Mouse (Mus musculus) neural tube, embryonic 13.5 days (tissue): ENCODE data around the gene Sap30bp. TPM values are rescaled to one million over a fixed set of nuclear protein-coding genes. Genes with fewer than 3 reads are reported as not detected.
A peak's percentile ranks its signal among the peaks of the same experiment; 100 is the strongest.

Experiments used
- ATAC-seq: fragments of 200-750 bp; cut with Nextera tagmentation; 2 replicates; pipeline ENCODE4 v1.8.0; 2017; ENCODE audit warnings: low read depth, mild to moderate bottlenecking, moderate TSS enrichment, moderate library complexity
- H3K27ac ChIP-seq: fragments of 300-500 bp; sonication (generic); replicated peaks from 2 replicates; pipeline ENCODE4 v1.5.1; 2015; ENCODE audit warnings: moderate library complexity, mild to moderate bottlenecking, inconsistent platforms
- H3K27me3 ChIP-seq: fragments of 300-500 bp; sonication (generic); 2 replicates; pipeline ENCODE4 v1.6.1; 2015; ENCODE audit warnings: mild to moderate bottlenecking, inconsistent platforms
- H3K36me3 ChIP-seq: fragments of 300-500 bp; sonication (generic); 2 replicates; pipeline ENCODE4 v1.6.1; 2015; ENCODE audit warnings: mild to moderate bottlenecking, inconsistent platforms
- H3K4me1 ChIP-seq: fragments of 300-500 bp; sonication (generic); replicated peaks from 2 replicates; pipeline ENCODE4 v1.6.1; 2015; ENCODE audit warnings: inconsistent platforms
- H3K4me2 ChIP-seq: fragments of 300-500 bp; sonication (generic); 2 replicates; pipeline ENCODE4 v1.6.1; 2015; ENCODE audit warnings: inconsistent platforms, mild to moderate bottlenecking, moderate library complexity
- H3K4me3 ChIP-seq: fragments of 300-500 bp; sonication (generic); 2 replicates; pipeline ENCODE4 v1.5.1; 2015; ENCODE audit warnings: mild to moderate bottlenecking, inconsistent platforms
- H3K9ac ChIP-seq: fragments of 300-500 bp; sonication (generic); 2 replicates; pipeline ENCODE4 v1.6.1; 2015; ENCODE audit warnings: moderate library complexity, mild to moderate bottlenecking, inconsistent platforms
- H3K9me3 ChIP-seq: fragments of 300-500 bp; sonication (generic); 2 replicates; pipeline ENCODE4 v1.6.1; 2016; ENCODE audit warnings: inconsistent platforms
- WGBS: fragments of 180-500 bp; shearing (Covaris S2); methylation state at CpG from one replicate; pipeline ENCODE4 v1.1.7; 2015; 5-methylcytosine and 5-hydroxymethylcytosine counted together
- polyA plus RNA-seq: library from polyadenylated mRNA; unstranded; fragments of >200 nt; fragmentation: Nextera tagmentation; extraction: Ambion mirVana; gene quantifications from 2 replicates; pipeline ENCODE4 v1.2.1, GENCODE M21; 2015

Sap30bp gene
- 57.7 and 59.4 TPM in 2 replicates for polyA plus RNA-seq

DNA sequence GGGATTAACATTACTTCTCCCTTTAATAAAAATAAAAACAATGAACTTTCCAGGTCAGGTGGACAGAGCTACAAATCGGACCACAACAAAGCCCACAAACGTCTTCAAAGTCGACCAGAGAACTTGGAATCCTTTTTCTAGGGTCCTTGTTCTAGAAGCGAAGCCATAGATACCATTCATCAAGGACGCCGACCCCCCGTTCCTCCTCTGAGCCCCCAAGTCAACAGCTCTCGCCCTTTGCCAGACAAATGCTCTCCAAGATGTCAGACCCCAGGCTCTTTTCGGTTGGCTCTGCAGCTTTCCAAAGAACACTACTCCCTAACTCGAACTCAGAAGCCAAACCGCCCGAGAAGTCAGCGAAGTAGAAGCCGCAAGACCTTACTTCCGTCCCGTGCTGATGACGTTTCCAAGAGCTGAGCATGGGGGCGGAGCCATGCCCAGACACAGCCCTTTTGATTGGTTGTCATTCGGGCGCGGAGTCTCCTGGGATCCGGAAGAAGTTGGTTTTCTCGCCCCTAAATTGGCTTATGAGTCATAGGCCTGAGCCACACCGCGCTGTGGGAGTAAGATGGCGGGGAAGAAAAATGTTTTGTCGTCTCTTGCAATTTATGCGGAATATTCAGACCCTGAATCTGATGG, at the start of gene Sap30bp, which contains the start of gene Recql5:
TSS of gene Sap30bp (plus strand) at position 175 of the 639 bp plus-strand sequence.
TSS of gene Recql5 (minus strand) at position 370 of the 639 bp plus-strand sequence.
- Histone ChIP-seq H3K4me1 (peaks cover 39% of the 10 kb centered on the region), H3K4me3 (peak within 1 kb of the TSS; percentile 93), H3K27ac (peak within 1 kb of the TSS; percentile 76), H3K36me3 (peaks cover 47% of the 10 kb centered on the region), H3K9ac (peak within 1 kb of the TSS; percentile 86), H3K27me3 (no peaks in the 10 kb centered on the region), H3K9me3 (no peaks in the 10 kb centered on the region), H3K4me2 (peak within 1 kb of the TSS; percentile 98)
- WGBS: under 1% methylated on average over 28 of the region's 28 CpGs
- ATAC-seq: peak; percentile 99

DNA sequence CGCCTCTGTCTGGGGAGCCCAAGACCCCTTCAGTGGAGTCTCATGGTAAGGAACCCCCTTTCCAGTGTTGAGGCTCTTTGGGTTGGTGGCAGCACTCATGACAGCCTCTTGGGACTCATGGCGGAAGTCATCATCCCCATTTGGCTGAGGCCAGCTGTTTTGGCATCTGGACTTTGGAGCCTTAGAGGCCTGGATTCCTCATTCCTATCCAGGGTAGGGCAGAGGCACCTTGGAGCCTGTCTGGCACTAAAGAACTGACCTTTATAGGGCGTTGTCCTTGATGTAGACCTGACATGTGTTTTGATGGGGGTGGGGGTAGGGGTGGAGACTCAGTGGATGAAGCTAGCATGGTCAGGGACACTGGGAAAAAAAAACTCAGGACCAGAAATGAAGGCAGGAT, 48.7 kb upstream of the Sap30bp start:
- H3K36me3 ChIP-seq: no peaks in the 10 kb centered on the region
- no peak overlapping the region for H3K27ac ChIP-seq
- WGBS: 90% methylated on average over 3 of the region's 3 CpGs

DNA sequence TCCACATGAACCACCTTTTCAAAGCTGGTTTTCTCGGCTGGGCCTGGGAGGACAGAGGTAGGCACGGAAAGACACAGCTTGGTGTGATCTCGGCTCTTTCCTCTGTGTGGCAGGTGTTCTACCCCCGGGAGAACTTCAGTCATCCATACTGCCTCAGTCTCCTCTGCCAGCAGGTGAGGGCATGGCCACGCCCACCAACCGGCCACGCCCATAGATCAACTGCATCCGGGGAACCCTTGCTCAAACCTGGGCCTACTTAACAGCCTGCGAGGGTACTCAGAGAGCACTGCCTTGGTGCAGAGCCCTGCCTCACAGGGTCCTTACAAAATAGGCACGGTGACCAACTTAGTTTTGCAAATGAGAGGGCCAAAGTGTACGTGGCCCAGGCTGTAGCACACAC, 47.8 kb upstream of the Sap30bp start:
- H3K27me3 ChIP-seq: peaks cover 30% of the 10 kb centered on the region
- no peak overlapping the region for H3K9ac ChIP-seq
- no peaks in the 10 kb centered on the region for H3K9me3 ChIP-seq
- ATAC-seq: no peak
- H3K4me3 ChIP-seq: no peak overlapping the region
- H3K36me3 ChIP-seq: no peaks in the 10 kb centered on the region
- peaks cover 8% of the 10 kb centered on the region for H3K4me1 ChIP-seq
- no peak overlapping the region for H3K27ac ChIP-seq
- 75% methylated on average over 11 of the region's 11 CpGs for WGBS
- H3K4me2 ChIP-seq: no peak overlapping the region

More for the DNA sequence above, 48.7 kb upstream of the Sap30bp start:
- Histone ChIP-seq H3K4me1 (peaks cover 8% of the 10 kb centered on the region), H3K27me3 (peaks cover 30% of the 10 kb centered on the region), H3K9me3 (no peaks in the 10 kb centered on the region), H3K4me3 (no peak overlapping the region), H3K4me2 (no peak overlapping the region), H3K9ac (no peak overlapping the region)
- no peak for ATAC-seq

DNA sequence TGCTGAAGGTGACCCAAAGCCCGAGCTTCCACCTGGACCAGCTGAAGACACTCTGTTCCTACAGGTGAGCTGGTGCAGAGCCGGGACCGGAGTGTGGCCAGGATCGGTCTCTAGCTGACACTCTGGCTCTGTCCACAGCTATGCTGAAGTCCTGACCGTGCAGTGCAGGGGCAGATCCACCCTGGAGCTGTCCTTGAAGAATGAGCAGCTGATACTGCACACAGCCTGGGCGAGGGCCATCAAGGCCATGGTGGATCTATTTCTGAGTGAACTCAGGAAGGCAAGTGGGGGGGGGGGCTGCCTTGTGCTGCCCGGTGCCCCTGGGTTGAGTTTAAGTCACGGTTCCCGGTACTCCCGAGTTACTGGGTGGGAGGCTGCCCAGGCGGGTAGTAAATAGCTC, 46.6 kb upstream of the Sap30bp start:
- Histone ChIP-seq H3K27me3 (peaks cover 30% of the 10 kb centered on the region), H3K27ac (no peak overlapping the region), H3K4me2 (no peak overlapping the region), H3K9me3 (no peaks in the 10 kb centered on the region), H3K4me1 (peaks cover 8% of the 10 kb centered on the region), H3K4me3 (no peak overlapping the region), H3K9ac (no peak overlapping the region), H3K36me3 (no peaks in the 10 kb centered on the region)
- WGBS: 91% methylated on average over 11 of the region's 11 CpGs
- ATAC-seq: no peak

DNA sequence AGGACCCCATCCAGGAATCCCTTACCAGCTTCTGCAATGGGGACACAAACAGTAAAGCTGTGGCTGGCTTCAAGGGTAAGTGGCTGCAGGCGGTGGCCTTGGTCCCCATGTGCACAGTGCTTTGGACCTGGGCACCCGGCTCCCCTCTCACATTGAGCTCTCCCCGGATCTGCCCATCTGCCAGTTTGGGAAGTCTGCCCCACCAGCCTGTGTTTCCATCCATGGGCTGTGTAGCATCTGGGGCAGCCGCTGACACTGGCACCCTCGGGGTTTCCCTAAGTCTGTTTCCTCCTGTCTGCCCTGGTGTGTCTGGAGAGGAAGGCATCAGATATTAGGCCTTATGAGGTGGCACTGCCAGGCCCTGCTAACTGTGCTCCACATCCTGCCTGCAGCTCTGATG, 45.1 kb upstream of the Sap30bp start:
- Histone ChIP-seq H3K4me3 (no peak overlapping the region), H3K9ac (0 out of 2 replicates have a peak overlapping the region, but pooled peaks have one; percentile 22), H3K27me3 (peaks cover 15% of the 10 kb centered on the region), H3K9me3 (no peaks in the 10 kb centered on the region), H3K4me2 (no peak overlapping the region), H3K27ac (0 out of 2 replicates have a peak overlapping the region, but pooled peaks have one; percentile 13), H3K36me3 (peaks cover 9% of the 10 kb centered on the region; the same call in 1 of the 2 replicates), H3K4me1 (peaks cover 7% of the 10 kb centered on the region)
- no peak for ATAC-seq
- WGBS: 78% methylated on average over 5 of the region's 5 CpGs

DNA sequence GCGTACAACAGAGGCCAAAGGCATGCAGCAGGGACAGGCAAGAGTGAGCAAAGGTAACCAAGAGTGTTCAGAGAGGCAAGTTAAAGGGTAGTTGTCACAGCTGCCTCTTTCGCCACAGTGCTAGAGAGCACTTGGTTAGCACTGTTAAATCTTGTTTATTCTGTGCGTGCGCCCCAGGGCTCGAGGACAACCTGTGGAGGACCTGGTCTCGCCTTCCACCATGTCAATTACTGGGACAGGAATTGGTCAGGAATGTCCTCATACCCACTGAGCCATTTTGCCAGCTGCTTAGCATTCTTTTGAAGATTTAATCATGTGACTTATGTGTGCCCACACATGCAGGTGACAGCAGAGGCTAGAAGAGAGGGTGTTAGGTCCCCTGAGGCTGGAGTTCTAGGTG, 43.9 kb upstream of the Sap30bp start:
- Histone ChIP-seq H3K4me1 (no peaks in the 10 kb centered on the region), H3K36me3 (peaks cover 20% of the 10 kb centered on the region), H3K27me3 (peaks cover 4% of the 10 kb centered on the region), H3K4me2 (no peak overlapping the region), H3K27ac (no peak overlapping the region), H3K4me3 (no peak overlapping the region), H3K9me3 (no peaks in the 10 kb centered on the region), H3K9ac (no peak overlapping the region)
- ATAC-seq: no peak
- WGBS: 86% methylated on average over 6 of the region's 6 CpGs

DNA sequence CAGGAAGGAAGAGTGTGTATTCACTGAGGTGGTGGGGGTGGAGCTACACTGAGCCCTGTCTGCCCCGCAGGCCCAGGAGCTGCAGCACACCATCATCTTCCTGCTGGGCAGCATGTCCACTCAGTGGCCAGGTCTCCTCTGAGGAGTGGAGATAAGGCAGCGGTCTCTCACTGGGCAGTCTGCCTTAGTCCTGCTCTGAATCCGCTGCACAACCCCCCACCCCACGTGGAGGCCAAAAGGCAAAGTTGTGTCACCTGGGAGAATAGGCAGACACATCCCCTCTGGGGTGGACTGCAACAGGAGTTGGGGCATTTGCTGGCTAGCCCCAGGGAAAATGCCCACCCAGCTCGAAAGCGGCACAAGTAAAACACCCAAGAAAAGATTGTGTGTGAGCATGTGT, 40.9 kb upstream of the Sap30bp start:
- H3K4me3 ChIP-seq: no peak overlapping the region
- no peaks in the 10 kb centered on the region for H3K4me1 ChIP-seq
- H3K27me3 ChIP-seq: no peaks in the 10 kb centered on the region
- H3K27ac ChIP-seq: no peak overlapping the region
- peaks cover 49% of the 10 kb centered on the region for H3K36me3 ChIP-seq
- 64% methylated on average over 6 of the region's 6 CpGs for WGBS
- no peak for ATAC-seq
- no peaks in the 10 kb centered on the region for H3K9me3 ChIP-seq
- H3K9ac ChIP-seq: no peak overlapping the region
- H3K4me2 ChIP-seq: no peak overlapping the region

DNA sequence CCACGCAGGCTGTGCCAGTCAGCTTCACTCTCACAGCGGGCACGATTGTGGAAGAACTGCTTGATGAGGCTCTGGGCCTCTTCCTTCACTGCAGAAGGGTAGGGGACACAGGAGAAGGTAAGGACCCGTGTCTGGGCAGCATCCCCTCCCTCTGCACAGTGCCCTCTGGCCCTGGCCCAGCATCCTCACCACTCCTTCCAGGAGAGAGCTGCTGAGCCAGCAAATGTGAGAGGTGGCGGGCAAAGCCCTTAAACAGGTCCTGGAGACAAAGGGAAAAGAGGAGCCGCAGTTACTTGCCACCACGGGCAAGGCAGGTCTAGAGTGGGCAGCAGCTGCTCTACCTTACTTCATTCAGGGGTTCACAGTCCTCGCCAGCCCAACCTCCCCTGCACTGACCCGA, 40.0 kb upstream of the Sap30bp start:
- H3K27me3 ChIP-seq: no peaks in the 10 kb centered on the region
- no peaks in the 10 kb centered on the region for H3K4me1 ChIP-seq
- H3K36me3 ChIP-seq: peaks cover 54% of the 10 kb centered on the region
- no peak for ATAC-seq
- H3K4me2 ChIP-seq: no peak overlapping the region
- H3K4me3 ChIP-seq: no peak overlapping the region
- no peak overlapping the region for H3K9ac ChIP-seq
- WGBS: 84% methylated on average over 9 of the region's 9 CpGs
- H3K27ac ChIP-seq: no peak overlapping the region
- H3K9me3 ChIP-seq: no peaks in the 10 kb centered on the region

DNA sequence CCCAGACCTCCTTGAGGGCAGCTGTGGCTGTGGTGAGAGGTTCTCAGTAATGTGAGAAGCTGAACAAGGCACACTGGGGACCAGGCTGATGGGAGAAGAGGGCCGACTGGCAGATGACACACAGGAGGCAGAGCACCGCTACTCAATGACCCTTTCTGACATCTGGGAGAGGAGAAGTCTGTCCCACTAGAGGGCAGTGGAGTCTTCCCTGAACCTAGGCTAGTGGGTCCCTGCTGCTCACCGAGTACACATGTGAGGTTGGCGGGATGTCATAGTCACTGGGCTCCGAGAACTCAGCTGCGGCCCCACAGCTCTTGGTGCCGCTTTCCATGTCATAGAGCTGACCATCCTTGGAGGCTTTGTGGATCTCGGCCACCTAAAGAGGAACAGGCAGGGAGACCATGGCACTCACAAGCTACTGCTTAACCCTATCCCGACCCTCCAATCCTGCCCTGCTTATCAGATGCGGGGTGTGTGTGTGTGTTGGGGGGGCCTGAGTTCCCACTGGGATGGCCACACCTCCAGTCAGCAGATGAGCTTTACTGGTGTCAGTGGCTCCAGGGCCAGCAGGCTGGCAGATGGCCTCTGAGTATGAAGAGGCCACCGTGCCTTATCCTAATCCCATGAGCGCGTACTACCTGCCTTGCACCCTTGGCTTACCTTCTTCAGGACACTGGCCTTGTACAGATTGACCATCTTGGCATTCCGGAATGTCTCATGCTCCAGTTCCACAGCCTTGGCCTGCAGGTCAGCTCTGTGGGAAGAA, 38.1 kb upstream of the Sap30bp start:
- Histone ChIP-seq H3K4me2 (no peak overlapping the region), H3K9me3 (no peaks in the 10 kb centered on the region), H3K36me3 (peaks cover 54% of the 10 kb centered on the region), H3K9ac (no peak overlapping the region), H3K27me3 (no peaks in the 10 kb centered on the region), H3K4me3 (no peak overlapping the region), H3K4me1 (peaks cover 10% of the 10 kb centered on the region), H3K27ac (no peak overlapping the region)
- WGBS: 72% methylated on average over 14 of the region's 14 CpGs
- no peak for ATAC-seq

DNA sequence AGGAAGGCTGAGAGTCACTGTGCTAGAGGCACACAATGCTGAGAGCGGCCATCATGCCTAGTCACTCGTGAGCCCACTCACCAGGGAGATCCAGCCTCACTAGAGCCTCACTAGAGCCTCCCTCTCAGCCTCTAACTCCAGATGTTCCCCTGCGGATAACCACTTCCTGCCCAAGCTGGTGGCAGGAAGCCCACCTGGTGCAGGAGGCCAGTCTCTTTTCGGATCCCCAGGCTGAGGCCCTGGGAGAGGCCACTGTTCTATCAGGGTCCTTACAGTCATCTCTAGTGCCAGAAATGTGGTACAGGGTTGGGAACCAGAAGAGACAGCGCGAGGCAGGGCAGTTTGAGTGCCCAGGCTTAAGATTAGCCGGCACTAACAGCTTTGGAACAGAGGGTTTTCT, 34.6 kb upstream of the Sap30bp start:
- Histone ChIP-seq H3K4me1 (peaks cover 30% of the 10 kb centered on the region), H3K9ac (no peak overlapping the region), H3K4me3 (no peak overlapping the region), H3K27ac (no peak overlapping the region), H3K4me2 (no peak overlapping the region), H3K27me3 (no peaks in the 10 kb centered on the region), H3K9me3 (no peaks in the 10 kb centered on the region), H3K36me3 (peaks cover 41% of the 10 kb centered on the region)
- no peak for ATAC-seq
- 77% methylated on average over 7 of the region's 7 CpGs for WGBS

DNA sequence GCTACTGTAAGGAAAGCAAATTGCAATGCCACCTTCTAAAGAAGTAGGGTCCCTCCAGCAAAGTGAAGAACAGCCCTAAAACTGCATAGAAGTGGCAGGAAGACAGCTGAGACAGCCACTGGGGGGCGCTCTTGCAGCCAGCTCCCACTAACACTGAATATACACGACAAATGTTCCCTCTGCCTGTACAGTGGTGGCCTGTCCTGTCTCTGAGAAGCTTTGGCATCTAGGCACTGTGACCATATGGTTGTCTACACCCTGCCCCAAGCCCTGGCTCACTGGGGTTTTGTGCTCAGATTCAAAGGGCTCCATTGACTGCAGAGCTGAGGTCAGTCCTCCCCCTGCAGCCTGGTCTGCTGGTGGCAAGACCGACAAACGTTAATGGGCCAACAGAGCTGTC, 34.2 kb upstream of the Sap30bp start:
- no peak for ATAC-seq
- H3K4me3 ChIP-seq: no peak overlapping the region
- peaks cover 35% of the 10 kb centered on the region for H3K4me1 ChIP-seq
- peaks cover 36% of the 10 kb centered on the region for H3K36me3 ChIP-seq
- no peaks in the 10 kb centered on the region for H3K9me3 ChIP-seq
- H3K27me3 ChIP-seq: no peaks in the 10 kb centered on the region
- 13% methylated on average over 4 of the region's 4 CpGs for WGBS
- no peak overlapping the region for H3K27ac ChIP-seq
- no peak overlapping the region for H3K9ac ChIP-seq
- no peak overlapping the region for H3K4me2 ChIP-seq

DNA sequence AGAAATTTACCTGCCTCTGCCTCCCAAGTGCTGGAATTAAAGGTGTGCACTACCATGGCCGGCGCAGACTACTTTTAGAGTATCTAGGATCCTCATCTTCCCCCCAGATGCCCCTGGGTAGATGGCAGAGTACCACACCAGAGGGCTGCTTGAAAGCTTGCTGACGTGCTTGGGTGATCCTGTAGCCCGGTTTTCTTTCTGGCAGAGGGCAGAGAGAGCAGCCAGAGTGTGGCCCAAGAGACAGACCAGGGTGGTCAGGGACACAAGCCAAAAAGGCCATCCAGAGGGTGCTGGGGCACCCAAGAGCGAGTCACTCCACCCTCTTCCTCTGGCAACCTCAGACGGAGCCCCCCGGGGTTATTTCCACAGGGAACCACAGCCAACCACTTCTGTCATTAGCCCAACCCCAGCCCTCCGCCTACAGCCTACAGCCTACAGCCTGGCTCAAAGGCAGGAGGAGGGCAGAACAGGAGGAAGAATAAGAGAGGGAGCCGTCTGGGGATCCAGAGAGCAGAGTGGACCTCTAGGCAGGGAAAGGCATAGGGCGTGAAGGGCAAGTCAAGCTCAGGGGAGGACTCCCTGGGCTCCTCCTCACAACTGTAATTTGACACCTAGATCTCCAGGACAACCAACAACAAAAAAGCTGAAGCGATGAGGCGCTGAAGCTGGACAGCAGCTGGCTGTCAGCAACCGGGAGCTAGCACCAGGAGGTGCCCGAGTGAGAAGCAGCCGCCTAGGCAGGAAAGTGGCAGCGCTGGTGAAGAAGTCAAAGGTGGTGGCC, 33.4 kb upstream of the Sap30bp start, which contains the start of gene Smim5:
TSS of gene Smim5 (plus strand) at position 481 of the 781 bp plus-strand sequence.
- no peak within 1 kb of the TSS for H3K4me3 ChIP-seq
- peak within 1 kb of the TSS; percentile 21; the same call in 1 of the 2 replicates for H3K4me2 ChIP-seq
- WGBS: 33% methylated on average over 16 of the region's 16 CpGs
- H3K27me3 ChIP-seq: no peaks in the 10 kb centered on the region
- H3K9me3 ChIP-seq: no peaks in the 10 kb centered on the region
- peaks cover 30% of the 10 kb centered on the region for H3K36me3 ChIP-seq
- no peak for ATAC-seq
- H3K4me1 ChIP-seq: peaks cover 35% of the 10 kb centered on the region
- H3K9ac ChIP-seq: peak within 1 kb of the TSS; percentile 27; the same call in 1 of the 2 replicates
- peak within 1 kb of the TSS; percentile 4; the same call in 1 of the 2 replicates for H3K27ac ChIP-seq
